Mouse (Mus musculus) small intestine, adult 2 months (tissue): ENCODE results near the gene Ttc28.

Experiments
- CTCF ChIP-seq: fragments of 200-500 bp; IDR thresholded peaks from 2 replicates; pipeline ENCODE4 v1.5.1; 2012; ENCODE audit warnings: low read depth, mild to moderate bottlenecking, control low read depth, inconsistent platforms, low read length, moderate library complexity, mixed read lengths; ENCODE audit not compliant: insufficient replicate concordance, insufficient read length; ENCODE audit errors: extremely low read depth
- POLR2A ChIP-seq: fragments of 200-500 bp; IDR thresholded peaks from 2 replicates; pipeline ENCODE4 v1.6.1; 2012; ENCODE audit warnings: low read depth, mild to moderate bottlenecking, control low read depth, inconsistent platforms, low read length, moderate library complexity

DNA sequence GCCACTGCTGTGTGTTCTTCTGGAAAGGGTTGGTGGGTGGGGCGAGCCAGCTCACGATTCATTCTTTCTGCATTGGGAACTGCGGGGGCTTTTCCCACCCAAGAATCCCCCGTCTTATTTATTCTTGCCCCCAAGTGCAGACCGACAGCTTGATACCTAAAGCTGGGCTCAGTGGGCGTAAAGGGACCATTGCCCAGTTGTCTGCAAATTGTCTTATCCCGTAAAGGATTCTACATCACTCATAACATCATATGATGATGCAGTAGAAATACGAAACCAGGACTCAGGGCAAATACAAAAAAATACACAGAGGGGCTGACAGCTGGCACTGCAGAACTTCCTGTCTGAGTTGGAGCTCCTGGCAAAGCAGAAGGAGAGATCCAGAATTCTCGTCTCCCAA is 336.6 kb downstream of the Ttc28 start:
- TF ChIP-seq CTCF (no peak), POLR2A (no peak)
